21 mouse cellular contexts compared by ENCODE assay signal in genomic region chr3:88156817-88157216, GRCm38 (mm10). TPM values are rescaled to one million over a fixed set of nuclear protein-coding genes. Genes with fewer than 3 reads are reported as not detected.
A peak's percentile ranks its signal among the peaks of the same experiment; 100 is the strongest.
DNase-seq lines count a peak whose midpoint lies in the region; ATAC-seq and TF ChIP-seq lines count a peak whose summit lies in the region.
"Had no signal": no experiment of that assay in that cellular context is flagged by ENCODE, and none has a peak within 500 bp of the region (broad histone marks: within the 10 kb centered on the region; RNA-seq: fewer than 3 reads in every experiment).

No protein-coding gene starts in this region.

- H3K4me2 ChIP-seq in heart, embryonic 13.5 days = no peak overlapping the region
- H3K4me2 ChIP-seq in liver, embryonic 11.5 days = no peak overlapping the region
- H3K4me2 ChIP-seq: embryonic facial prominence, embryonic 13.5 days; embryonic facial prominence, embryonic 15.5 days; forebrain, embryonic 12.5 days had no signal

- peak overlapping the region; percentile 45; the same call in 1 of the 2 replicates for H3K9ac ChIP-seq in heart, embryonic 13.5 days
- no peak overlapping the region for H3K9ac ChIP-seq in liver, adult 2 months (ENCODE audit: low read depth, low read length)
- H3K9ac ChIP-seq in liver, embryonic 11.5 days (ENCODE audit: low read depth, low read length) = no peak overlapping the region
- H3K9ac ChIP-seq: embryonic facial prominence, embryonic 13.5 days; embryonic facial prominence, embryonic 15.5 days; forebrain, embryonic 12.5 days had no signal

- peaks cover 56% of the 10 kb centered on the region for H3K4me1 ChIP-seq in heart, embryonic 13.5 days
- no peaks in the 10 kb centered on the region for H3K4me1 ChIP-seq in liver, adult 2 months (ENCODE audit: control insufficient read depth, insufficient read depth, low read length)
- H3K4me1 ChIP-seq in liver, embryonic 11.5 days (replicated peaks; ENCODE audit: control insufficient read depth, insufficient read depth, low read length) = peaks cover 4% of the 10 kb centered on the region

- H3K27ac ChIP-seq in gastrocnemius, adult 2 months = peak overlapping the region; percentile 90
- H3K27ac ChIP-seq in heart, embryonic 13.5 days (replicated peaks) = no peak overlapping the region; the same call in 1 of the 2 replicates
- H3K27ac ChIP-seq in liver, adult 2 months (replicated peaks; ENCODE audit: insufficient read depth, low read depth, low read length) = no peak overlapping the region
- H3K27ac ChIP-seq in liver, embryonic 11.5 days (ENCODE audit: low read depth, low read length) = no peak overlapping the region
- H3K27ac ChIP-seq: embryonic facial prominence, embryonic 13.5 days; embryonic facial prominence, embryonic 15.5 days; forebrain, embryonic 10.5 days had no signal

- peaks cover 40% of the 10 kb centered on the region; the same call in 1 of the 2 replicates for H3K79me2 ChIP-seq in liver, adult 2 months (ENCODE audit: control insufficient read depth, insufficient read depth, low read length)

- H3K27me3 ChIP-seq in heart, embryonic 13.5 days (replicated peaks) = no peaks in the 10 kb centered on the region
- no peaks in the 10 kb centered on the region for H3K27me3 ChIP-seq in liver, adult 2 months (ENCODE audit: control insufficient read depth, insufficient read depth, low read length)
- no peaks in the 10 kb centered on the region for H3K27me3 ChIP-seq in liver, embryonic 11.5 days (replicated peaks; ENCODE audit: control insufficient read depth, insufficient read depth, low read length)
- H3K27me3 ChIP-seq: embryonic facial prominence, embryonic 13.5 days; embryonic facial prominence, embryonic 15.5 days; forebrain, embryonic 12.5 days had no signal

- peaks cover 70% of the 10 kb centered on the region for H3K36me3 ChIP-seq in heart, embryonic 13.5 days
- peaks cover 45% of the 10 kb centered on the region for H3K36me3 ChIP-seq in liver, adult 2 months (ENCODE audit: control insufficient read depth, insufficient read depth, low read length)
- H3K36me3 ChIP-seq in liver, embryonic 11.5 days (ENCODE audit: control insufficient read depth, insufficient read depth, low read length) = peaks cover 42% of the 10 kb centered on the region

- intact Hi-C loops in gastrocnemius, adult 2 months (cut with DNase I) = no loop called here
- intact Hi-C loops in heart, postnatal 25 days (cut with DNase I) = loop anchor here (5.0 kb wide), 1 partner anchor 70 kb away; no protein-coding TSS in a partner anchor

- H3K4me3 ChIP-seq in gastrocnemius, adult 2 months = no peak overlapping the region
- no peak overlapping the region for H3K4me3 ChIP-seq in heart, embryonic 13.5 days
- no peak overlapping the region for H3K4me3 ChIP-seq in liver, adult 2 months (ENCODE audit: insufficient read depth, low read depth, low read length)
- H3K4me3 ChIP-seq in liver, embryonic 11.5 days (ENCODE audit: low read depth, low read length) = no peak overlapping the region
- H3K4me3 ChIP-seq: embryonic facial prominence, embryonic 13.5 days; embryonic facial prominence, embryonic 15.5 days; erythroblast, embryonic 14.5 days; forebrain, embryonic 10.5 days; forebrain, embryonic 12.5 days had no signal

- no peak for TF ChIP-seq POLR2A in liver, adult 2 months (IDR thresholded peaks at IDR 0.05; ENCODE audit: extremely low read depth, insufficient read depth, low read length)

- DNase-seq in gastrocnemius, adult 2 months = no peak
- DNase-seq in gastrocnemius, postnatal 10 days = no peak
- DNase-seq in heart, postnatal 25 days (ENCODE audit: low spot score) = no peak
- peak; percentile 58 for DNase-seq in liver, adult 2 months (ENCODE audit: extremely low read depth, low read depth, low spot score)
- DNase-seq in liver, embryonic 11.5 days (ENCODE audit: low spot score) = no peak
- DNase-seq: adrenal gland, adult 2 months; adrenal gland, postnatal 10 days; adrenal gland, postnatal 25 days; cerebellum, adult 11 months; cerebellum, adult 18-20 months; cerebellum, adult 8-10 months; cerebellum, postnatal 10 days; cerebellum, postnatal 36 days; embryo, embryonic 11 days had no signal

- TF ChIP-seq CTCF in gastrocnemius, adult 2 months (IDR thresholded peaks at IDR 0.05) = no peak
- TF ChIP-seq CTCF in liver, adult 2 months (IDR thresholded peaks at IDR 0.05; ENCODE audit: low read depth, low read length) = no peak

- H3K9me3 ChIP-seq in heart, embryonic 13.5 days = no peaks in the 10 kb centered on the region
- no peaks in the 10 kb centered on the region for H3K9me3 ChIP-seq in liver, embryonic 11.5 days (ENCODE audit: control insufficient read depth, low read length)
- H3K9me3 ChIP-seq: embryonic facial prominence, embryonic 13.5 days; embryonic facial prominence, embryonic 15.5 days; forebrain, embryonic 10.5 days; forebrain, embryonic 12.5 days had no signal

- no peak for ATAC-seq in heart, embryonic 13.5 days (ENCODE audit: extremely low read depth, insufficient number of reproducible peaks, low FRiP score, low TSS enrichment)
- ATAC-seq in liver, embryonic 11.5 days (replicated peaks; ENCODE audit: low FRiP score) = no peak
- ATAC-seq: forebrain, embryonic 14.5 days had no signal

RNA-seq across cellular contexts. Expression of gene Mef2d, which starts 14.6 kb away (rescaled TPM):
- 100 to 1,000 TPM; 173 to 184 TPM for total RNA-seq in gastrocnemius, adult 2 months (2021)
- 100 to 1,000 TPM; 148 to 163 TPM for total RNA-seq in gastrocnemius, postnatal 10 days (2021)
- 35.5 and 37.1 TPM in 2 replicates for polyA plus RNA-seq in heart, embryonic 13.5 days (2015; fragmentation: Nextera tagmentation; extraction: Ambion mirVana)
- 100 to 1,000 TPM; 111 to 122 TPM for total RNA-seq in heart, postnatal 25 days (2021)
- total RNA-seq in liver, adult 2 months (2014; rRNA removed) = 3.7 and 6.2 TPM in 2 replicates
- 17.7 and 22.2 TPM in 2 replicates for polyA plus RNA-seq in liver, adult 2 months (2012; rRNA removed)
- 27.6 and 28.0 TPM in 2 replicates for polyA plus RNA-seq in liver, embryonic 11.5 days (2014; fragmentation: Nextera tagmentation; extraction: Ambion mirVana)

Comparison
In these comparisons a context has a peak if more than half of its experiments do, and no peak if none do; other contexts are left out.
1. RNA of gene Mef2d, which starts 14.6 kb away (total RNA-seq): 173 to 184 TPM in gastrocnemius, adult 2 months, 148 to 163 TPM in gastrocnemius, postnatal 10 days and 111 to 122 TPM in heart, postnatal 25 days; 3.7 to 6.2 TPM in liver, adult 2 months; every median in the first group is over 10 times any median in the second.